Mouse (Mus musculus) midbrain, embryonic 11.5 days (tissue): Measurements from ENCODE around the gene Exph5. TPM values are rescaled to one million over a fixed set of nuclear protein-coding genes. Genes with fewer than 3 reads are reported as not detected.

ENCODE experiments used
- ATAC-seq: fragments of 200-750 bp; cut with Nextera tagmentation; 2 replicates; pipeline ENCODE4 v1.8.0; 2017; ENCODE audit warnings: moderate TSS enrichment, moderate library complexity; ENCODE audit not compliant: low FRiP score
- DNase-seq: peaks from one replicate; pipeline ENCODE4 v3.0.0; 2015; ENCODE audit warnings: low spot score; ENCODE audit errors: missing footprints
- H3K27ac ChIP-seq: fragments of 300-500 bp; sonication (generic); 2 replicates; pipeline ENCODE4 v1.5.1; 2014; ENCODE audit warnings: low read depth, low read length
- H3K27me3 ChIP-seq: fragments of 300-500 bp; sonication (generic); 2 replicates; pipeline ENCODE4 v1.6.1; 2014; ENCODE audit warnings: mild to moderate bottlenecking, low read length, moderate library complexity, mixed read lengths; ENCODE audit not compliant: control insufficient read depth, insufficient read depth
- H3K36me3 ChIP-seq: fragments of 300-500 bp; sonication (generic); 2 replicates; pipeline ENCODE4 v1.6.1; 2014; ENCODE audit warnings: mild to moderate bottlenecking, low read length, moderate library complexity, mixed read lengths; ENCODE audit not compliant: control insufficient read depth, insufficient read depth
- H3K4me1 ChIP-seq: fragments of 300-500 bp; sonication (generic); 2 replicates; pipeline ENCODE4 v1.6.1; 2014; ENCODE audit warnings: low read length; ENCODE audit not compliant: control insufficient read depth, insufficient read depth
- H3K4me2 ChIP-seq: fragments of 300-500 bp; sonication (generic); 2 replicates; pipeline ENCODE4 v1.6.1; 2014; ENCODE audit warnings: mild to moderate bottlenecking, moderate library complexity
- H3K4me3 ChIP-seq: fragments of 300-500 bp; sonication (generic); 2 replicates; pipeline ENCODE4 v1.5.1; 2014; ENCODE audit warnings: low read depth, low read length
- H3K9ac ChIP-seq: fragments of 300-500 bp; sonication (generic); 2 replicates; pipeline ENCODE4 v1.6.1; 2014; ENCODE audit warnings: low read length
- H3K9me3 ChIP-seq: fragments of 300-500 bp; sonication (generic); 2 replicates; pipeline ENCODE4 v1.6.1; 2016; ENCODE audit warnings: low read length; ENCODE audit not compliant: control insufficient read depth
- WGBS: fragments of 180-500 bp; shearing (Covaris S2); extraction: QIAGEN DNeasy Blood & Tissue Kit; methylation state at CpG from one replicate; pipeline ENCODE4 v1.1.7; 2014; 5-methylcytosine and 5-hydroxymethylcytosine counted together
- polyA plus RNA-seq: library from polyadenylated mRNA; unstranded; fragments of >200 nt; fragmentation: Nextera tagmentation; extraction: Ambion mirVana; gene quantifications from 2 replicates; pipeline ENCODE4 v1.2.1, GENCODE M21; 2014

The Exph5 gene
- polyA plus RNA-seq, 1 experiment from 2014 or later, result 0.70 TPM

- Histone ChIP-seq H3K4me2 (no peak overlapping the region), H3K27ac (no peak overlapping the region), H3K27me3 (no peaks in the 10 kb centered on the region), H3K4me3 (no peak overlapping the region), H3K36me3 (no peaks in the 10 kb centered on the region), H3K9ac (no peak overlapping the region), H3K9me3 (no peaks in the 10 kb centered on the region), H3K4me1 (0 out of 2 replicates have a peak, but pooled peaks cover 5% of the 10 kb centered on the region)
- ATAC-seq (no peak), DNase-seq (no peak)
- 82% methylated on average over 3 of the region's 3 CpGs for WGBS
These were observed 87.6 kb downstream of the Exph5 start for GRCm38 (mm10) chr9:53389109-53389508.

- Histone ChIP-seq H3K4me1 (no peaks in the 10 kb centered on the region), H3K9me3 (no peaks in the 10 kb centered on the region), H3K27ac (no peak overlapping the region), H3K9ac (no peak overlapping the region), H3K4me2 (no peak overlapping the region), H3K27me3 (no peaks in the 10 kb centered on the region), H3K4me3 (no peak overlapping the region), H3K36me3 (no peaks in the 10 kb centered on the region)
- WGBS, result 81% methylated on average over 7 of the region's 7 CpGs
- no peak for DNase-seq
- ATAC-seq, result no peak
These were observed 88.7 kb downstream of the Exph5 start for GRCm38 (mm10) chr9:53390136-53390535.

- H3K36me3 ChIP-seq, result no peaks in the 10 kb centered on the region
- H3K27ac ChIP-seq, result no peak overlapping the region
- no peak overlapping the region for H3K4me3 ChIP-seq
- H3K9ac ChIP-seq, result no peak overlapping the region
- 81% methylated on average over 13 of the region's 13 CpGs for WGBS
- DNase-seq (no peak), ATAC-seq (no peak)
- H3K27me3 ChIP-seq, result no peaks in the 10 kb centered on the region
- no peaks in the 10 kb centered on the region for H3K4me1 ChIP-seq
- no peaks in the 10 kb centered on the region for H3K9me3 ChIP-seq
- H3K4me2 ChIP-seq, result no peak overlapping the region
These were observed 96.4 kb downstream of the Exph5 start for GRCm38 (mm10) chr9:53397685-53398387.

GRCm38 (mm10) chr9:53398388-53398700 is 96.9 kb downstream of the Exph5 start:
- H3K36me3 ChIP-seq, result no peaks in the 10 kb centered on the region
- ATAC-seq, result no peak; the same call in 1 of the 2 replicates
- no peak overlapping the region for H3K4me3 ChIP-seq
- H3K9me3 ChIP-seq, result no peaks in the 10 kb centered on the region
- no peak overlapping the region for H3K4me2 ChIP-seq
- no peak overlapping the region for H3K27ac ChIP-seq
- 7% methylated on average over 5 of the region's 5 CpGs for WGBS
- H3K9ac ChIP-seq, result no peak overlapping the region
- no peaks in the 10 kb centered on the region for H3K4me1 ChIP-seq
- no peaks in the 10 kb centered on the region for H3K27me3 ChIP-seq
- DNase-seq, result peak; percentile 92

- Histone ChIP-seq H3K4me3 (no peak overlapping the region), H3K9me3 (no peaks in the 10 kb centered on the region), H3K27me3 (no peaks in the 10 kb centered on the region), H3K4me2 (no peak overlapping the region), H3K9ac (no peak overlapping the region), H3K27ac (no peak overlapping the region), H3K36me3 (no peaks in the 10 kb centered on the region), H3K4me1 (no peaks in the 10 kb centered on the region; the same call in 1 of the 2 replicates)
- peak; percentile 51 for DNase-seq
- ATAC-seq, result no peak
- 94% methylated on average over 8 of the region's 8 CpGs for WGBS
These were observed 98.1 kb downstream of the Exph5 start for GRCm38 (mm10) chr9:53399537-53399936.

DNA sequence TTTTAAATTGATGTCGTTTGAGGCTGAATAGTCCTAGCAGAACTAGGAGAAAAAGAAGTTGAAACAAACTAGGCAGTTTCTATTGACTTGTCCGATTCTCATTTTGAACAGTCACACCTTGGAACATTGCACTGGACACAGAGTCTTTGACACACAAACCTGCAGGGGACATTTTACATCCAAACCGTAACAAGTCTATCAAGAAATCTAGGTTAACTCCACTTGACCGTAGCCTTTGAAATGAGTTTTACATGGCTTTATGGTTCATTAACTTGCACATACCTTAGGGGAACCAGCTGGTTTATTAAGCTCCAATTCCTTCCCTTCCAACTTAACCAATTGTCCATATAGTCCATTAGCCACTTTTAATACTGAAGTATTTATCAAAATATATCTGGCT is 99.2 kb downstream of the Exph5 start:
- ATAC-seq (no peak), DNase-seq (peak; percentile 41)
- Histone ChIP-seq H3K36me3 (no peaks in the 10 kb centered on the region), H3K9ac (no peak overlapping the region), H3K27me3 (no peaks in the 10 kb centered on the region), H3K4me3 (no peak overlapping the region), H3K9me3 (no peaks in the 10 kb centered on the region), H3K27ac (no peak overlapping the region), H3K4me2 (no peak overlapping the region), H3K4me1 (peaks cover 6% of the 10 kb centered on the region; the same call in 1 of the 2 replicates)
- 90% methylated on average over 4 of the region's 4 CpGs for WGBS

DNA sequence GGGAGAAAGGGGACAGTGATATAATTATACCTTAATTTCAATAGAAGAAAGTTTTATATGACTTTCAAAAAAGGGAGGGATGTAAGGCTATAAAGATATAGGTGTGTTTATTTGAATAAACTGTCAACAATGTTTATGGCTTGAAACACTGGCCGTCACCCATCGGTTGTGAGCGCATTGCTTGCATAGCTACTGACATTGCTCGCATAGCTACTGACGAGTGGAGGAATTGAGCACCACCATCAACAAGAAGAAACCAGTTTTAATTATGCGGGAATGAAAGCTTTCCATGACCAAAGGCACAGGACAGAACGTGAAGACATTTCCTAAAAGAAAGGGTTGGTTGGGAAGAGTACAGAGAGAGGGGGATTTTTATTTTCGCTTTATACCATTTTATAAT is 99.7 kb downstream of the Exph5 start:
- Histone ChIP-seq H3K27me3 (no peaks in the 10 kb centered on the region), H3K36me3 (no peaks in the 10 kb centered on the region), H3K9me3 (no peaks in the 10 kb centered on the region), H3K4me3 (no peak overlapping the region), H3K4me2 (no peak overlapping the region), H3K4me1 (peaks cover 6% of the 10 kb centered on the region; the same call in 1 of the 2 replicates), H3K9ac (no peak overlapping the region), H3K27ac (no peak overlapping the region)
- 90% methylated on average over 8 of the region's 8 CpGs for WGBS
- peak; percentile 47 for DNase-seq
- no peak for ATAC-seq

- no peak within 1 kb of the TSS for H3K4me2 ChIP-seq
- peaks cover 6% of the 10 kb centered on the region; the same call in 1 of the 2 replicates for H3K4me1 ChIP-seq
- no peaks in the 10 kb centered on the region for H3K36me3 ChIP-seq
- ATAC-seq (no peak), DNase-seq (peak; percentile 80)
- no peak within 1 kb of the TSS for H3K9ac ChIP-seq
- H3K27me3 ChIP-seq, result no peaks in the 10 kb centered on the region
- no peak within 1 kb of the TSS for H3K4me3 ChIP-seq
- no peaks in the 10 kb centered on the region for H3K9me3 ChIP-seq
- 30% methylated on average over 11 of the region's 11 CpGs for WGBS
- H3K27ac ChIP-seq, result no peak within 1 kb of the TSS
These were observed 100.8 kb downstream of the Exph5 start, which contains the start of gene 4930550C14Rik for GRCm38 (mm10) chr9:53402291-53402711. Gene 4930550C14Rik (plus strand): TSS chr9:53402325.

DNA sequence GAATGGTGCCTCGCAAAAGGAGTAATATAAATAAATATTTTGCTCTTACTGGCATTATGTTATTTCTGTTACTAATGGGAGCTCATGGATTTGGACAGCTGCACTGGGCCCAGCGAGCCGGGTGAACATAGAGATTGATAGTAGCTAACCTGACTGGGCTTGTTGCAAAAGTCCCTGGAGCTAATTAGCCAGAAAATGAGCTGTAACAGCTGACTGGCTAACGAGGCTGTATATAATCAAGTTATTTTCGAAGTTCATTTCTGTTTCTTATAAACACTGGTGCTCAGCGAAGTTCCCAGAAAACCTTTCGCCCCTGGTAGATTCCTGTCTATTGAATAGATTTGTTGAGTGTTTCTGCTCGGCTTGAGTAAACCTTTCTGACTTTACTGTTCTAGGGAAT is 101.5 kb downstream of the Exph5 start:
- Histone ChIP-seq H3K27me3 (no peaks in the 10 kb centered on the region), H3K4me3 (no peak overlapping the region), H3K4me1 (peaks cover 6% of the 10 kb centered on the region; the same call in 1 of the 2 replicates), H3K27ac (no peak overlapping the region), H3K4me2 (no peak overlapping the region), H3K9ac (no peak overlapping the region), H3K36me3 (no peaks in the 10 kb centered on the region), H3K9me3 (no peaks in the 10 kb centered on the region)
- DNase-seq (no peak), ATAC-seq (no peak)
- WGBS, result 84% methylated on average over 8 of the region's 8 CpGs
